Mouse (Mus musculus): ENCODE measurements at regions not wholly inside any gene's neighbourhood (a gene's known extent, or its start where the extent isn't known, plus 50 kb on each side); places are given as distances from the start of the nearest gene placed in this dataset.
A peak's percentile ranks its signal among the peaks of the same experiment; 100 is the strongest.

DNA sequence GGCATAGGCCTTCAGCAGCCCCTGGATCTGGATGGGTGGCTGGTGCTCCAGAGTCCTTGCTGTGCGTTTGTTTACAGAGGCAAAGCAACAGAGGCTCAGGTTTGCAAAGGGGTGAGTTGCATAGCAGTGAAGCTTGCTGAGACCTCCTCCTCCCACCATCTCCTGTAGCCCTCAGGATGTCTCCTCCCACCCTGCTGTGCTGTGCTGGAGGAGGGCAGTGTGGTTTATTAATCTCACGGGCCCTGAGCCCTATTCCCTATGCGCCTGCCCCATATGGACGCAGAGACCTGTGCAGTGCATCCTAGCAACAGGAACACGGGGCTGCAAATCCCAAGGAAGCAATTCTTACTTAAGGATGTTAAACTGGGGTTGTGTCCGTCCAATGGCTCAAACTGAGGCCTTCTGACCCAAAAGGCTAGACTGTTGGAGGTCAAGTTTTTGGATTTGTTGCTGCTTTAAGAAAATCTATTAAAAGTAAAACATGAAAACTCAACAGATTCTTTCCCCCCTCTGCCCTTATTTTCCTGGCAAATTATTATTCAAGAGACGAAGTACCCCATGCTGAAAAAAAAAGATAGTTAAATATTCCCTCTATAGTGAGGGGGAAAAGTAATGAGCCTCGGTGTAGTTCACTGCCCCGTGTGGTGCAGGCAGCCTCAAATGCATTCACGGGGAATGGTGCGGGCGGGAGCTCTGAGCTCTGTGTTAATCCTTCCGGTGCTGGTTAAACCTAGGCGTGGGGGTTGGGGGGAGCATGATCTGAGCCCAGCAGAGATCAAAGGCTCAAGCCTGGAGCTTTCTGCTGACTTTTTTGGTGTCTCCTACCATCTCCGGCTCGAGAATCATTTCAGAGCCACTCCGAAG is 297.8 kb downstream of the Cdh26 start:
- 25% methylated on average over 17 of the region's 17 CpGs for WGBS
- no peaks in the 10 kb centered on the region for H3K4me1 ChIP-seq (ENCODE audit: control insufficient read depth, insufficient read depth, low read length)
- no peak overlapping the region for H3K27ac ChIP-seq (ENCODE audit: insufficient read depth, low read length)
- H3K27me3 ChIP-seq (ENCODE audit: control insufficient read depth, insufficient read depth, low read length), result no peaks in the 10 kb centered on the region
- TF ChIP-seq POLR2A (IDR thresholded peaks at IDR 0.05; ENCODE audit: borderline replicate concordance, insufficient read depth, low read length), result no peak
- no peak for TF ChIP-seq CTCF (IDR thresholded peaks at IDR 0.05; ENCODE audit: borderline replicate concordance, insufficient read depth, low read depth, low read length)
- H3K4me3 ChIP-seq (replicated peaks; ENCODE audit: insufficient read depth, low read depth, low read length), result no peak overlapping the region
- DNase-seq, result no peak

DNA sequence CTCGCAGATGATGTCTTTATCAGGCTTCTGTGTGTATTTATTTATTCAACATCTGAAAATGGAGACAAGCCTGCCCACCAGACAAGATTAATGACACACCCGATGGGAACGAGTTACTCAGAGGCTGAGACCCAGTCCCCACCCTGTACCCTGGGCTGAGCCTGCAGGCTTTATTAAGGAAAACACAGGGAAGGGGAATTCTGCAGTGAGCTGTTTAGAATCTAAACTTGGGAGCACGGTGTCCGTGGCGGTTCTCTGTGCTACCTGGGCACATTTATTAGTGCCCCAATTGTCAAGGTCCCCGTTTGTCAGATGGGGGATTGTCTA is 298.4 kb downstream of the Cdh26 start:
- H3K4me3 ChIP-seq (replicated peaks; ENCODE audit: insufficient read depth, low read depth, low read length), result no peak overlapping the region
- no peak for TF ChIP-seq CTCF (IDR thresholded peaks at IDR 0.05; ENCODE audit: borderline replicate concordance, insufficient read depth, low read depth, low read length)
- no peak for TF ChIP-seq POLR2A (IDR thresholded peaks at IDR 0.05; ENCODE audit: borderline replicate concordance, insufficient read depth, low read length)
- WGBS, result 22% methylated on average over 7 of the region's 7 CpGs

GRCm38 (mm10) chr2:178735099-178735498 is 304.8 kb downstream of the Cdh26 start:
- no peak overlapping the region for H3K27ac ChIP-seq (ENCODE audit: insufficient read depth, low read length)
- H3K4me1 ChIP-seq (ENCODE audit: control insufficient read depth, insufficient read depth, low read length), result no peaks in the 10 kb centered on the region
- H3K4me3 ChIP-seq (replicated peaks; ENCODE audit: insufficient read depth, low read depth, low read length), result no peak overlapping the region
- TF ChIP-seq CTCF (IDR thresholded peaks at IDR 0.05; ENCODE audit: borderline replicate concordance, insufficient read depth, low read depth, low read length) (no peak), POLR2A (IDR thresholded peaks at IDR 0.05; ENCODE audit: borderline replicate concordance, insufficient read depth, low read length) (no peak)
- 13% methylated on average over 2 of the region's 2 CpGs for WGBS
- no peaks in the 10 kb centered on the region for H3K27me3 ChIP-seq (ENCODE audit: control insufficient read depth, insufficient read depth, low read length)
- DNase-seq, result no peak

More for the DNA sequence above, 298.4 kb downstream of the Cdh26 start:
- H3K4me1 ChIP-seq (ENCODE audit: control insufficient read depth, insufficient read depth, low read length), result no peaks in the 10 kb centered on the region
- no peak overlapping the region for H3K27ac ChIP-seq (ENCODE audit: insufficient read depth, low read length)
- DNase-seq, result no peak
- H3K27me3 ChIP-seq (ENCODE audit: control insufficient read depth, insufficient read depth, low read length), result no peaks in the 10 kb centered on the region

DNA sequence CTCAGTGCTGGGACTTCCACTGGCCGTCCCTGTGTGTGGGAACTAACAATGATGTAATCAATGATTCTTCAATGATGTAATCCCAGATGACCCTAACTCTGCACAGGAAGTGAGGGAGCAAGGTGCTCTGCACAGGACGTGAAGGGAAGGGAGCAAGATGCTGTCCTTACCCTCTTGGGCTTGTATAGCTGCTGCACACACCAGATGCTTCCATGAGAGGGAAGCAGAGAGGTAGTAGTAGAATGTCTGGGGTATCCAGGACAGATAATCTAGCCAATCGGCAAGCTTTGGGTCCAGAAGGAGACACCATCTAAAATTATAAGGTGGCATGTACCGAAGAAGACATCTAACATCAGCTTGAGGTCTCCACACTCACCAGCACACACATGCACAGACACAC is 314.3 kb downstream of the Cdh26 start:
- 74% methylated on average over 4 of the region's 4 CpGs for WGBS
- TF ChIP-seq POLR2A (IDR thresholded peaks at IDR 0.05; ENCODE audit: borderline replicate concordance, insufficient read depth, low read length) (no peak), CTCF (IDR thresholded peaks at IDR 0.05; ENCODE audit: borderline replicate concordance, insufficient read depth, low read depth, low read length) (no peak)
- Histone ChIP-seq H3K27me3 (ENCODE audit: control insufficient read depth, insufficient read depth, low read length) (no peaks in the 10 kb centered on the region), H3K27ac (ENCODE audit: insufficient read depth, low read length) (no peak overlapping the region), H3K4me1 (ENCODE audit: control insufficient read depth, insufficient read depth, low read length) (no peaks in the 10 kb centered on the region), H3K4me3 (replicated peaks; ENCODE audit: insufficient read depth, low read depth, low read length) (no peak overlapping the region)
- no peak for DNase-seq

GRCm38 (mm10) chr2:178745296-178746015 is 315.1 kb downstream of the Cdh26 start:
- no peak for TF ChIP-seq POLR2A (IDR thresholded peaks at IDR 0.05; ENCODE audit: borderline replicate concordance, insufficient read depth, low read length)
- no peak for TF ChIP-seq CTCF (IDR thresholded peaks at IDR 0.05; ENCODE audit: borderline replicate concordance, insufficient read depth, low read depth, low read length)
- H3K4me3 ChIP-seq (replicated peaks; ENCODE audit: insufficient read depth, low read depth, low read length), result no peak overlapping the region
- H3K4me1 ChIP-seq (ENCODE audit: control insufficient read depth, insufficient read depth, low read length), result no peaks in the 10 kb centered on the region
- no peak overlapping the region for H3K27ac ChIP-seq (ENCODE audit: insufficient read depth, low read length)
- 29% methylated on average over 14 of the region's 14 CpGs for WGBS
- no peak for DNase-seq
- H3K27me3 ChIP-seq (ENCODE audit: control insufficient read depth, insufficient read depth, low read length), result no peaks in the 10 kb centered on the region

- DNase-seq, result no peak
- TF ChIP-seq POLR2A (IDR thresholded peaks at IDR 0.05; ENCODE audit: borderline replicate concordance, insufficient read depth, low read length) (no peak), CTCF (IDR thresholded peaks at IDR 0.05; ENCODE audit: borderline replicate concordance, insufficient read depth, low read depth, low read length) (no peak)
- H3K4me1 ChIP-seq (ENCODE audit: control insufficient read depth, insufficient read depth, low read length), result no peaks in the 10 kb centered on the region
- no peak overlapping the region for H3K27ac ChIP-seq (ENCODE audit: insufficient read depth, low read length)
- WGBS, result 71% methylated on average over 1 of the region's 1 CpGs
- H3K4me3 ChIP-seq (replicated peaks; ENCODE audit: insufficient read depth, low read depth, low read length), result no peak overlapping the region
- H3K27me3 ChIP-seq (ENCODE audit: control insufficient read depth, insufficient read depth, low read length), result no peaks in the 10 kb centered on the region
These were observed 320.9 kb downstream of the Cdh26 start for GRCm38 (mm10) chr2:178751247-178751646.

GRCm38 (mm10) chr2:178758366-178758765 is 328.0 kb downstream of the Cdh26 start:
- Histone ChIP-seq H3K4me3 (replicated peaks; ENCODE audit: insufficient read depth, low read depth, low read length) (no peak overlapping the region), H3K4me1 (ENCODE audit: control insufficient read depth, insufficient read depth, low read length) (no peaks in the 10 kb centered on the region), H3K27me3 (ENCODE audit: control insufficient read depth, insufficient read depth, low read length) (no peaks in the 10 kb centered on the region), H3K27ac (ENCODE audit: insufficient read depth, low read length) (no peak overlapping the region)
- peak; percentile 17 to 58 for DNase-seq
- TF ChIP-seq POLR2A (IDR thresholded peaks at IDR 0.05; ENCODE audit: borderline replicate concordance, insufficient read depth, low read length) (no peak), CTCF (IDR thresholded peaks at IDR 0.05; ENCODE audit: borderline replicate concordance, insufficient read depth, low read depth, low read length) (peak; percentile 80)
- 2% methylated on average over 2 of the region's 2 CpGs for WGBS

- TF ChIP-seq CTCF (IDR thresholded peaks at IDR 0.05; ENCODE audit: borderline replicate concordance, insufficient read depth, low read depth, low read length) (no peak), POLR2A (IDR thresholded peaks at IDR 0.05; ENCODE audit: borderline replicate concordance, insufficient read depth, low read length) (no peak)
These were observed 338.2 kb downstream of the Cdh26 start for GRCm38 (mm10) chr2:178768526-178768925.

More at GRCm38 (mm10) chr2:178768526-178768925, 338.2 kb downstream of the Cdh26 start:
- Histone ChIP-seq H3K27me3 (ENCODE audit: control insufficient read depth, insufficient read depth, low read length) (no peaks in the 10 kb centered on the region; the same call in 1 of the 2 replicates), H3K4me1 (ENCODE audit: control insufficient read depth, insufficient read depth, low read length) (peaks cover 8% of the 10 kb centered on the region), H3K4me3 (replicated peaks; ENCODE audit: insufficient read depth, low read depth, low read length) (no peak overlapping the region), H3K27ac (ENCODE audit: insufficient read depth, low read length) (no peak overlapping the region)
- DNase-seq, result peak in 1 of 2 experiments; percentile 12
- WGBS, result 36% methylated on average over 4 of the region's 4 CpGs
